Mouse (Mus musculus): ENCODE measurements around the gene Gfra1. TPM values are rescaled to one million over a fixed set of nuclear protein-coding genes. Genes with fewer than 3 reads are reported as not detected.

The Gfra1 gene
- polyA plus RNA-seq, 1 experiment, result 0.09 TPM

- H3K4me3 ChIP-seq (ENCODE audit: extremely low read depth, insufficient read depth, insufficient read length), result no peak overlapping the region
- TF ChIP-seq POLR2A (IDR thresholded peaks at IDR 0.05; ENCODE audit: low read depth, low read length), result no peak
- TF ChIP-seq CTCF (IDR thresholded peaks at IDR 0.05; ENCODE audit: extremely low read depth, insufficient read depth, insufficient read length, insufficient replicate concordance), result no peak
- H3K27ac ChIP-seq (ENCODE audit: insufficient read depth, low read length), result no peak overlapping the region
- H3K4me1 ChIP-seq (ENCODE audit: control insufficient read depth, insufficient read depth, insufficient read length), result no peaks in the 10 kb centered on the region
- H3K27me3 ChIP-seq (ENCODE audit: control insufficient read depth, insufficient read depth, low read length), result no peaks in the 10 kb centered on the region
- no peak for DNase-seq (ENCODE audit: low read depth in 1 of 2, low spot score in 2 of 2)
- H3K36me3 ChIP-seq (ENCODE audit: control insufficient read depth, insufficient read depth, low read length), result no peaks in the 10 kb centered on the region
- 62% methylated on average over 7 of the region's 7 CpGs for WGBS
Observed at GRCm38 (mm10) chr19:58345137-58345536, 110.6 kb downstream of the Gfra1 start.

DNA sequence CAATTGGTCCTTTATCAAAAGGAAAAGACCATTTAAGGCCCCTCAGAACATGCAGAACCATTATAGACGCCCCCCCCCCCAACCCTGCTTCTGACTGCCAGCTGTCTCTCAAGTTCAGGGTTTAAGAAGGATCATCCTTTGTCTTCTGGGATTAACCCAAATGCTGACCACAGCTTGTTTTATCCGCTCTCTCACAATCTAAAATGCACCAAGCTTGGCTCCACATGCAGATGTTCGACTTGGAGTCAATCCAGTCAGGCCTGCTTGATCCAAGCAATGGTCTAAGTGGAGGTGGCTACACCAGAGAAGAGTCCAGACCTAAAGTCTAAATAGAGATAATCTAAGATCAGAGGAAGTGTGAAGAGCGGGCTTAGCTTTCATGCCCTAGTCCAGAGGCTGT, 114.4 kb downstream of the Gfra1 start:
- Histone ChIP-seq H3K4me1 (ENCODE audit: control insufficient read depth, insufficient read depth, insufficient read length) (no peaks in the 10 kb centered on the region), H3K4me3 (ENCODE audit: extremely low read depth, insufficient read depth, insufficient read length) (no peak overlapping the region), H3K36me3 (ENCODE audit: control insufficient read depth, insufficient read depth, low read length) (no peaks in the 10 kb centered on the region), H3K27ac (ENCODE audit: insufficient read depth, low read length) (no peak overlapping the region), H3K27me3 (ENCODE audit: control insufficient read depth, insufficient read depth, low read length) (no peaks in the 10 kb centered on the region)
- no peak for DNase-seq (ENCODE audit: low read depth in 1 of 2, low spot score in 2 of 2)
- TF ChIP-seq CTCF (IDR thresholded peaks at IDR 0.05; ENCODE audit: extremely low read depth, insufficient read depth, insufficient read length, insufficient replicate concordance) (no peak), POLR2A (IDR thresholded peaks at IDR 0.05; ENCODE audit: low read depth, low read length) (no peak)
- 89% methylated on average over 4 of the region's 4 CpGs for WGBS

DNA sequence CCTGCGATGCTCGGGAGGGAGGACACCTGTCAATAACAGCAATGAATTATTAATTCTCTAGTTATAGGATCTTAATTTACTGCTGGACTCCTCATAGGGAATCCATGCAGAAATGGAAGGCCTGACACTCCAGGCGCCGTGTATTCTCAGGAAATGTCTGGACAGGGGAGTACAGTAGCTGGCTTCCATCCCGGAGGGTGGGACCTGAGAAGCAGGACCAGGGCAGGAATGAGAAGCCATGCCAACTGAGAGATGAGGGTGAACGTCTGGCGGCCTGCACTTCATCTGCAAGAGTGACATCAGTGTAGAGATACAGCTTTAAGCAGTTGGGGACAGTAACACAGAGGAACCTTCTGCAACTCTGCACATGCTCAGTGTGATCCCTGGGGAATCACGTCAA, 115.5 kb downstream of the Gfra1 start:
- TF ChIP-seq POLR2A (IDR thresholded peaks at IDR 0.05; ENCODE audit: low read depth, low read length) (no peak), CTCF (IDR thresholded peaks at IDR 0.05; ENCODE audit: extremely low read depth, insufficient read depth, insufficient read length, insufficient replicate concordance) (no peak)
- Histone ChIP-seq H3K27me3 (ENCODE audit: control insufficient read depth, insufficient read depth, low read length) (no peaks in the 10 kb centered on the region), H3K4me1 (ENCODE audit: control insufficient read depth, insufficient read depth, insufficient read length) (no peaks in the 10 kb centered on the region), H3K27ac (ENCODE audit: insufficient read depth, low read length) (no peak overlapping the region), H3K36me3 (ENCODE audit: control insufficient read depth, insufficient read depth, low read length) (no peaks in the 10 kb centered on the region), H3K4me3 (ENCODE audit: extremely low read depth, insufficient read depth, insufficient read length) (no peak overlapping the region)
- DNase-seq (ENCODE audit: low read depth in 1 of 2, low spot score in 2 of 2), result no peak
- 87% methylated on average over 8 of the region's 8 CpGs for WGBS

- no peak for TF ChIP-seq CTCF (IDR thresholded peaks at IDR 0.05; ENCODE audit: extremely low read depth, insufficient read depth, insufficient read length, insufficient replicate concordance)
- no peak for TF ChIP-seq POLR2A (IDR thresholded peaks at IDR 0.05; ENCODE audit: low read depth, low read length)
- Histone ChIP-seq H3K27me3 (ENCODE audit: control insufficient read depth, insufficient read depth, low read length) (no peaks in the 10 kb centered on the region), H3K4me3 (ENCODE audit: extremely low read depth, insufficient read depth, insufficient read length) (no peak overlapping the region), H3K27ac (ENCODE audit: insufficient read depth, low read length) (no peak overlapping the region), H3K4me1 (ENCODE audit: control insufficient read depth, insufficient read depth, insufficient read length) (no peaks in the 10 kb centered on the region), H3K36me3 (ENCODE audit: control insufficient read depth, insufficient read depth, low read length) (no peaks in the 10 kb centered on the region)
- 53% methylated on average over 6 of the region's 6 CpGs for WGBS
- DNase-seq (ENCODE audit: low read depth in 1 of 2, low spot score in 2 of 2), result no peak
Observed at GRCm38 (mm10) chr19:58336802-58337201, 118.9 kb downstream of the Gfra1 start.

- Histone ChIP-seq H3K36me3 (ENCODE audit: control insufficient read depth, insufficient read depth, low read length) (no peaks in the 10 kb centered on the region), H3K27ac (ENCODE audit: insufficient read depth, low read length) (no peak overlapping the region), H3K4me3 (ENCODE audit: extremely low read depth, insufficient read depth, insufficient read length) (no peak overlapping the region), H3K4me1 (ENCODE audit: control insufficient read depth, insufficient read depth, insufficient read length) (no peaks in the 10 kb centered on the region), H3K27me3 (ENCODE audit: control insufficient read depth, insufficient read depth, low read length) (no peaks in the 10 kb centered on the region)
- WGBS, result 78% methylated on average over 12 of the region's 12 CpGs
- DNase-seq (ENCODE audit: low read depth in 1 of 2, low spot score in 2 of 2), result no peak
- TF ChIP-seq POLR2A (IDR thresholded peaks at IDR 0.05; ENCODE audit: low read depth, low read length) (no peak), CTCF (IDR thresholded peaks at IDR 0.05; ENCODE audit: extremely low read depth, insufficient read depth, insufficient read length, insufficient replicate concordance) (no peak)
Observed at GRCm38 (mm10) chr19:58335585-58336530, 119.9 kb downstream of the Gfra1 start.

- TF ChIP-seq POLR2A (IDR thresholded peaks at IDR 0.05; ENCODE audit: low read depth, low read length), result no peak
- TF ChIP-seq CTCF (IDR thresholded peaks at IDR 0.05; ENCODE audit: extremely low read depth, insufficient read depth, insufficient read length, insufficient replicate concordance), result no peak
- WGBS, result 83% methylated on average over 5 of the region's 5 CpGs
- Histone ChIP-seq H3K27me3 (ENCODE audit: control insufficient read depth, insufficient read depth, low read length) (no peaks in the 10 kb centered on the region), H3K27ac (ENCODE audit: insufficient read depth, low read length) (no peak overlapping the region), H3K4me1 (ENCODE audit: control insufficient read depth, insufficient read depth, insufficient read length) (no peaks in the 10 kb centered on the region), H3K4me3 (ENCODE audit: extremely low read depth, insufficient read depth, insufficient read length) (no peak overlapping the region), H3K36me3 (ENCODE audit: control insufficient read depth, insufficient read depth, low read length) (no peaks in the 10 kb centered on the region)
- DNase-seq (ENCODE audit: low read depth in 1 of 2, low spot score in 2 of 2), result no peak
Observed at GRCm38 (mm10) chr19:58329305-58329704, 126.4 kb downstream of the Gfra1 start.

GRCm38 (mm10) chr19:58328014-58328413, 127.7 kb downstream of the Gfra1 start:
- TF ChIP-seq POLR2A (IDR thresholded peaks at IDR 0.05; ENCODE audit: low read depth, low read length), result no peak
- Histone ChIP-seq H3K4me1 (ENCODE audit: control insufficient read depth, insufficient read depth, insufficient read length) (no peaks in the 10 kb centered on the region), H3K27me3 (ENCODE audit: control insufficient read depth, insufficient read depth, low read length) (no peaks in the 10 kb centered on the region), H3K27ac (ENCODE audit: insufficient read depth, low read length) (no peak overlapping the region), H3K4me3 (ENCODE audit: extremely low read depth, insufficient read depth, insufficient read length) (no peak overlapping the region), H3K36me3 (ENCODE audit: control insufficient read depth, insufficient read depth, low read length) (no peaks in the 10 kb centered on the region)
- WGBS, result 82% methylated on average over 5 of the region's 5 CpGs
- DNase-seq (ENCODE audit: low read depth in 1 of 2, low spot score in 2 of 2), result no peak

All from spleen, adult 2 months (tissue).